Mouse (Mus musculus) limb, embryonic 11.5 days (tissue): Measurements from ENCODE around the gene Fth1. TPM values are rescaled to one million over a fixed set of nuclear protein-coding genes. Genes with fewer than 3 reads are reported as not detected.
A peak's percentile ranks its signal among the peaks of the same experiment; 100 is the strongest.

Source experiments
- ATAC-seq: fragments of 200-750 bp; cut with Nextera tagmentation; 2 replicates; pipeline ENCODE4 v1.8.0; 2017; ENCODE audit warnings: low read depth; ENCODE audit not compliant: insufficient number of reproducible peaks, low FRiP score, low TSS enrichment
- DNase-seq: peaks from one replicate; pipeline ENCODE4 v3.0.0-alpha.2; 2015; ENCODE audit warnings: low spot score
- H3K27ac ChIP-seq: fragments of 300-500 bp; sonication (generic); replicated peaks from 2 replicates; pipeline ENCODE4 v1.5.1; 2014; ENCODE audit warnings: low read depth, mild to moderate bottlenecking, low read length
- H3K27me3 ChIP-seq: fragments of 300-500 bp; sonication (generic); 2 replicates; pipeline ENCODE4 v1.6.1; 2014; ENCODE audit warnings: mild to moderate bottlenecking, low read length, mixed read lengths; ENCODE audit not compliant: control insufficient read depth, insufficient read depth
- H3K36me3 ChIP-seq: fragments of 300-500 bp; sonication (generic); 2 replicates; pipeline ENCODE4 v1.6.1; 2014; ENCODE audit warnings: mild to moderate bottlenecking, low read length, moderate library complexity, mixed read lengths; ENCODE audit not compliant: control insufficient read depth, insufficient read depth
- H3K4me1 ChIP-seq: fragments of 300-500 bp; sonication (generic); 2 replicates; pipeline ENCODE4 v1.6.1; 2014; ENCODE audit warnings: low read length, mixed read lengths; ENCODE audit not compliant: control insufficient read depth, insufficient read depth
- H3K4me2 ChIP-seq: fragments of 300-500 bp; sonication (generic); 2 replicates; pipeline ENCODE4 v1.6.1; 2014; ENCODE audit warnings: low read depth, mild to moderate bottlenecking, moderate library complexity; ENCODE audit not compliant: severe bottlenecking
- H3K4me3 ChIP-seq: fragments of 300-500 bp; sonication (generic); 2 replicates; pipeline ENCODE4 v1.5.1; 2014; ENCODE audit warnings: low read depth, low read length
- H3K9ac ChIP-seq: fragments of 300-500 bp; sonication (generic); 2 replicates; pipeline ENCODE4 v1.6.1; 2014; ENCODE audit warnings: mild to moderate bottlenecking, low read length
- H3K9me3 ChIP-seq: fragments of 300-500 bp; sonication (generic); 2 replicates; pipeline ENCODE4 v1.6.1; 2016; ENCODE audit warnings: low read length; ENCODE audit not compliant: control insufficient read depth
- WGBS: fragments of 180-500 bp; shearing (Covaris S2); extraction: QIAGEN DNeasy Blood & Tissue Kit; methylation state at CpG from one replicate; pipeline ENCODE4 v1.1.7; 2014; 5-methylcytosine and 5-hydroxymethylcytosine counted together
- polyA plus RNA-seq: library from polyadenylated mRNA; unstranded; fragments of >200 nt; fragmentation: Nextera tagmentation; extraction: Ambion mirVana; gene quantifications from 2 replicates; pipeline ENCODE4 v1.2.1, GENCODE M21; 2014

The Fth1 gene
- polyA plus RNA-seq, 1 experiment from 2014 or later, result 1,219 TPM

DNA sequence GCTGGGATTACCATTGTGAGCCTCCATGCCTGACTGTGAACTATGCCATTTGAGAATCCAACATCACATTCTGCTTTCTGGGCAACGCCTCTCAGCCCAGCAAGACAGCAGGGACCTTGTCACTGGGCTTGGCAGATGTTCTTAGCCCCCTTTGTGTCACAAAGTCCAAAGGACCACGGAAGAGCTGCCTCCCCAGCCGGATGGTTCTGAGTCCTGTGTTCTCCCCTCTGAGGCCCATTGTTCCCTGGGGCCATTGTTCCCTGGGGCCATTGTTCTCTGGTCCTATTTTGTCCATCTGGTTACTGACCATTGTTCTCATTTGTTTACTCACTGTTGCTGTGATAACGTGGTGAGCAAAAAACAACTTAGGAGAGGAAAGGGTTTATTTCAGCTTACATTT lies 39.5 kb upstream of the Fth1 start:
- H3K9ac ChIP-seq, result no peak overlapping the region
- H3K27ac ChIP-seq, result no peak overlapping the region
- H3K4me3 ChIP-seq, result no peak overlapping the region
- no peaks in the 10 kb centered on the region for H3K9me3 ChIP-seq
- DNase-seq, result no peak
- ATAC-seq, result no peak
- 70% methylated on average over 4 of the region's 4 CpGs for WGBS
- H3K27me3 ChIP-seq, result no peaks in the 10 kb centered on the region
- no peak overlapping the region for H3K4me2 ChIP-seq
- H3K4me1 ChIP-seq, result peaks cover 5% of the 10 kb centered on the region; the same call in 1 of the 2 replicates
- no peaks in the 10 kb centered on the region for H3K36me3 ChIP-seq

DNA sequence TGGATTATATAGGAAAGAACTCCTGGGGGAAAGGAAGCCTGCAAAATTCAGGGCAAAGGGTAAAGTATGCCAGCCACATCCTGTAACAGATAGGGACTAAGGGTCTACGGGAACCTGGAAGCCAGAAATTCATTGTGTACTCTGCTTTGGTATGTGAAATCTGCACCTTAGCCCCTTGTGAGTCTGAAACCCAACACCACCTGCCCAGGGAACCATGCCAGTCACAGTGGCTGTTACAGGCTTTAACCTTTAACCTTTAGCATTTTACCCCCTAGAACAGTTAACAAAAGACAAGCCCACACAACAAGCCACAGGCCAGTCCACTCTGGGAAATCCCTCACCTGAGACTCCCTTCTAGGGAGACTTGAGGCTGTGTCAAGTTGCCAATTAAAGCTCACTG lies 38.6 kb upstream of the Fth1 start:
- DNase-seq, result no peak
- no peak overlapping the region for H3K4me3 ChIP-seq
- H3K9me3 ChIP-seq, result no peaks in the 10 kb centered on the region
- H3K27ac ChIP-seq, result no peak overlapping the region
- ATAC-seq, result no peak
- whole genome bisulfite sequencing, result 35% methylated on average over 1 of the region's 1 CpGs
- no peak overlapping the region for H3K4me2 ChIP-seq
- peaks cover 5% of the 10 kb centered on the region; the same call in 1 of the 2 replicates for H3K4me1 ChIP-seq
- H3K9ac ChIP-seq, result 0 out of 2 replicates have a peak overlapping the region, but pooled peaks have one; percentile 12
- no peaks in the 10 kb centered on the region for H3K36me3 ChIP-seq
- no peaks in the 10 kb centered on the region for H3K27me3 ChIP-seq

- WGBS, result 71% methylated on average over 10 of the region's 10 CpGs
- no peak overlapping the region for H3K4me3 ChIP-seq
- H3K9ac ChIP-seq, result no peak overlapping the region
- ATAC-seq (no peak), DNase-seq (no peak)
- H3K4me1 ChIP-seq, result peaks cover 5% of the 10 kb centered on the region; the same call in 1 of the 2 replicates
- no peaks in the 10 kb centered on the region for H3K9me3 ChIP-seq
- H3K27me3 ChIP-seq, result no peaks in the 10 kb centered on the region
- H3K36me3 ChIP-seq, result no peaks in the 10 kb centered on the region
- H3K27ac ChIP-seq, result no peak overlapping the region
- no peak overlapping the region for H3K4me2 ChIP-seq
Observed at GRCm38 (mm10) chr19:9942539-9943533, 37.6 kb upstream of the Fth1 start.

- no peaks in the 10 kb centered on the region for H3K9me3 ChIP-seq
- no peak overlapping the region for H3K4me3 ChIP-seq
- H3K36me3 ChIP-seq, result no peaks in the 10 kb centered on the region
- no peak for ATAC-seq
- H3K27ac ChIP-seq, result no peak overlapping the region
- 91% methylated on average over 8 of the region's 8 CpGs for WGBS
- no peak overlapping the region for H3K9ac ChIP-seq
- H3K4me2 ChIP-seq, result no peak overlapping the region
- no peaks in the 10 kb centered on the region for H3K27me3 ChIP-seq
- DNase-seq, result no peak
- H3K4me1 ChIP-seq, result peaks cover 5% of the 10 kb centered on the region; the same call in 1 of the 2 replicates
Observed at GRCm38 (mm10) chr19:9945800-9946564, 34.4 kb upstream of the Fth1 start.

GRCm38 (mm10) chr19:9946986-9947385 lies 33.4 kb upstream of the Fth1 start:
- 89% methylated on average over 3 of the region's 3 CpGs for WGBS
- 0 out of 2 replicates have a peak, but pooled peaks cover 3% of the 10 kb centered on the region for H3K4me1 ChIP-seq
- ATAC-seq (no peak), DNase-seq (no peak)
- H3K4me3 ChIP-seq, result no peak overlapping the region
- no peaks in the 10 kb centered on the region for H3K27me3 ChIP-seq
- no peaks in the 10 kb centered on the region for H3K36me3 ChIP-seq
- H3K9ac ChIP-seq, result no peak overlapping the region
- H3K27ac ChIP-seq, result no peak overlapping the region
- H3K4me2 ChIP-seq, result no peak overlapping the region
- no peaks in the 10 kb centered on the region for H3K9me3 ChIP-seq

DNA sequence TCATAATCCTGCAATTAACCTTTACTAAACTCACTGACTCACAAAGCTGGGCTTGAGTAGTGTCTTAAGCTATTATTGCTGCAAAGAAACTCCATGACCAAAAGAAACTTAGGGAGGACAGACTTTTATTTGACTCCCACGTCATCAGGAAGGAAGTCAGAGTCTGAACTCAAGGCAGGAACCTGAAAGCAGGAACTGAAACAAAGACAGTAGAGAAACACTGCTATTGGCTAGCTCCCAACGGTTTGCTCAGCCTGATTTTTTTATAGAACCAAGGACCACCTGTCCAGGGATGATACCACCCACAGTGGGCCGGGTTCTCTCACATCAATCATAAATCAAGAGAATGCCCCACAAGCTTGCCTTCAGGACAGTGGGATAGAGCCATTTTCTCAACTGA lies 28.0 kb upstream of the Fth1 start:
- no peak overlapping the region for H3K27ac ChIP-seq

GRCm38 (mm10) chr19:9952912-9953311 lies 27.5 kb upstream of the Fth1 start:
- no peaks in the 10 kb centered on the region for H3K9me3 ChIP-seq
- H3K27me3 ChIP-seq, result no peaks in the 10 kb centered on the region
- no peak overlapping the region for H3K4me3 ChIP-seq
- 91% methylated on average over 3 of the region's 3 CpGs for WGBS
- 0 out of 2 replicates have a peak, but pooled peaks cover 2% of the 10 kb centered on the region for H3K4me1 ChIP-seq
- no peak overlapping the region for H3K4me2 ChIP-seq
- H3K9ac ChIP-seq, result no peak overlapping the region
- H3K36me3 ChIP-seq, result no peaks in the 10 kb centered on the region
- ATAC-seq, result no peak
- no peak for DNase-seq
- no peak overlapping the region for H3K27ac ChIP-seq

More for the DNA sequence above, 28.0 kb upstream of the Fth1 start:
- Histone ChIP-seq H3K4me1 (0 out of 2 replicates have a peak, but pooled peaks cover 2% of the 10 kb centered on the region), H3K27me3 (no peaks in the 10 kb centered on the region), H3K4me2 (no peak overlapping the region), H3K36me3 (no peaks in the 10 kb centered on the region), H3K9ac (no peak overlapping the region), H3K9me3 (no peaks in the 10 kb centered on the region), H3K4me3 (no peak overlapping the region)
- ATAC-seq (no peak), DNase-seq (no peak)
- WGBS, result 77% methylated on average over 3 of the region's 3 CpGs

- 0 out of 2 replicates have a peak, but pooled peaks cover 2% of the 10 kb centered on the region for H3K4me1 ChIP-seq
- no peaks in the 10 kb centered on the region for H3K36me3 ChIP-seq
- WGBS, result 41% methylated on average over 7 of the region's 7 CpGs
- no peak for ATAC-seq
- no peak overlapping the region for H3K4me3 ChIP-seq
- peak overlapping the region; percentile 1; the same call in 1 of the 2 replicates for H3K9ac ChIP-seq
- no peaks in the 10 kb centered on the region for H3K9me3 ChIP-seq
- no peak overlapping the region for H3K4me2 ChIP-seq
- no peaks in the 10 kb centered on the region for H3K27me3 ChIP-seq
- DNase-seq, result peak; percentile 32
- no peak overlapping the region for H3K27ac ChIP-seq
Observed at GRCm38 (mm10) chr19:9954055-9954810, 26.2 kb upstream of the Fth1 start.
